Mouse (Mus musculus): ENCODE measurements around the gene Sertad2.

Gene Sertad2

GRCm38 (mm10) chr11:20542739-20543452 lies at the start of gene Sertad2:
Gene Sertad2 (plus strand): TSS chr11:20543253.
- DNase-seq (ENCODE audit: low spot score in 2 of 2): peak; percentile 94 to 96

GRCm38 (mm10) chr11:20493922-20494626 lies 49.0 kb upstream of the Sertad2 start:
- no peak for DNase-seq (ENCODE audit: low spot score in 2 of 2)

- DNase-seq (ENCODE audit: low spot score in 2 of 2): peak in 1 of 2 experiments; percentile 6
Observed at GRCm38 (mm10) chr11:20500516-20500915, 42.5 kb upstream of the Sertad2 start.

GRCm38 (mm10) chr11:20501160-20501955 lies 41.7 kb upstream of the Sertad2 start:
- DNase-seq (ENCODE audit: low spot score in 2 of 2): no peak

GRCm38 (mm10) chr11:20513574-20513973 lies 29.5 kb upstream of the Sertad2 start:
- DNase-seq (ENCODE audit: low spot score in 2 of 2): no peak

GRCm38 (mm10) chr11:20514757-20515156 lies 28.3 kb upstream of the Sertad2 start:
- DNase-seq (ENCODE audit: low spot score in 2 of 2): no peak

- DNase-seq (ENCODE audit: low spot score in 2 of 2): no peak
Observed at GRCm38 (mm10) chr11:20521321-20521720, 21.7 kb upstream of the Sertad2 start.

- DNase-seq (ENCODE audit: low spot score in 2 of 2): no peak
Observed at GRCm38 (mm10) chr11:20522750-20523149, 20.3 kb upstream of the Sertad2 start.

GRCm38 (mm10) chr11:20524435-20524834 lies 18.6 kb upstream of the Sertad2 start:
- no peak for DNase-seq (ENCODE audit: low spot score in 2 of 2)

GRCm38 (mm10) chr11:20525909-20526308 lies 17.1 kb upstream of the Sertad2 start:
- DNase-seq (ENCODE audit: low spot score in 2 of 2): no peak

GRCm38 (mm10) chr11:20527901-20528300 lies 15.2 kb upstream of the Sertad2 start:
- DNase-seq (ENCODE audit: low spot score in 2 of 2): no peak

GRCm38 (mm10) chr11:20531682-20531991 lies 11.4 kb upstream of the Sertad2 start:
- no peak for DNase-seq (ENCODE audit: low spot score in 2 of 2)

GRCm38 (mm10) chr11:20531992-20532881 lies 10.8 kb upstream of the Sertad2 start:
- peak; percentile 14 to 23 for DNase-seq (ENCODE audit: low spot score in 2 of 2)

GRCm38 (mm10) chr11:20533231-20533630 lies 9.8 kb upstream of the Sertad2 start:
- DNase-seq (ENCODE audit: low spot score in 2 of 2): no peak

- DNase-seq (ENCODE audit: low spot score in 2 of 2): no peak
Observed at GRCm38 (mm10) chr11:20537221-20537620, 5.8 kb upstream of the Sertad2 start.

GRCm38 (mm10) chr11:20538496-20538895 lies 4.6 kb upstream of the Sertad2 start:
- no peak for DNase-seq (ENCODE audit: low spot score in 2 of 2)

- DNase-seq (ENCODE audit: low spot score in 2 of 2): no peak
Observed at GRCm38 (mm10) chr11:20541280-20541679, 1.8 kb upstream of the Sertad2 start.

GRCm38 (mm10) chr11:20541995-20542637 lies 937 bp upstream of the Sertad2 start:
- no peak for DNase-seq (ENCODE audit: low spot score in 2 of 2)

- peak in 1 of 2 experiments; percentile 10 for DNase-seq (ENCODE audit: low spot score in 2 of 2)
Observed at GRCm38 (mm10) chr11:20543453-20544120, 534 bp downstream of the Sertad2 start.

- DNase-seq (ENCODE audit: low spot score in 2 of 2): no peak
Observed at GRCm38 (mm10) chr11:20544376-20544775, 1.3 kb downstream of the Sertad2 start.
